Mouse (Mus musculus) layer of hippocampus, adult 18-20 months (tissue): ENCODE measurements around the gene Cma2. TPM values are rescaled to one million over a fixed set of nuclear protein-coding genes. Genes with fewer than 3 reads are reported as not detected.
A peak's percentile ranks its signal among the peaks of the same experiment; 100 is the strongest.
"Not testable (repeated sequence)": the region's sequence is repeated elsewhere in the genome, so short reads cannot be mapped to it uniquely, and the experiment has no call there.

Experiments used
- DNase-seq, 2 experiments: peaks; one replicate each; pipeline ENCODE4 v3.0.0; 2022; ENCODE audit warnings: low spot score in 2 of 2
- long read RNA-seq: library from polyadenylated mRNA; stranded (forward); transcript quantifications from one replicate; pipeline ENCODE4 v2.0.0, GENCODE M21; 2021
- total RNA-seq, 2 experiments: library from RNA; stranded (reverse); gene quantifications; 2 replicates each; pipeline ENCODE4 v1.2.3; 2021

The Cma2 gene
- not detected for total RNA-seq
- long read RNA-seq, result 0 reads

- DNase-seq, result no peak
These were observed at the start of gene Cma2 for GRCm38 (mm10) chr14:55950346-55951030. Cma2 (plus strand) TSS chr14:55950980.

DNA sequence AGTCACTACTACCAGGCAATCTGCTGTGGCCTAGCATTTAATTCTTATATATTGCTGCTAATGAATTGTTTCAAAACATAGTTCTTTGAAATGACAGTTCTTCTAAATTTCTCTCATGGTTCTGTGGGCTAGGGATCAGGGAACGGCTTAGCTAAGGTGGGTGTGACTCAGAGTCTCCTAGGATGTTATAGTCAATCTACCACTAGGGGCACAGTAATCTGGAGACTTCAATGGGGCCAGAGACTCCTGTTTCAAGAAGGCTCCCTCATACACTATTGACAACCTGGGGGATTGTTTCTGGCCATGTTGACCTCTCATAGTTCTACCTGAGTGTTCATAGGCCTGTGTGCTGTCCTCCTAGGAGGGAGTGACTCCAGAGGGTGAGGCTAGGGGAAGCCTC, 45.3 kb upstream of the Cma2 start:
- no peak for DNase-seq

- DNase-seq, result no peak
These were observed 37.4 kb upstream of the Cma2 start for GRCm38 (mm10) chr14:55913406-55913805.

- DNase-seq, result peak; percentile 59 to 92
These were observed 32.3 kb upstream of the Cma2 start for GRCm38 (mm10) chr14:55918240-55919082.

DNA sequence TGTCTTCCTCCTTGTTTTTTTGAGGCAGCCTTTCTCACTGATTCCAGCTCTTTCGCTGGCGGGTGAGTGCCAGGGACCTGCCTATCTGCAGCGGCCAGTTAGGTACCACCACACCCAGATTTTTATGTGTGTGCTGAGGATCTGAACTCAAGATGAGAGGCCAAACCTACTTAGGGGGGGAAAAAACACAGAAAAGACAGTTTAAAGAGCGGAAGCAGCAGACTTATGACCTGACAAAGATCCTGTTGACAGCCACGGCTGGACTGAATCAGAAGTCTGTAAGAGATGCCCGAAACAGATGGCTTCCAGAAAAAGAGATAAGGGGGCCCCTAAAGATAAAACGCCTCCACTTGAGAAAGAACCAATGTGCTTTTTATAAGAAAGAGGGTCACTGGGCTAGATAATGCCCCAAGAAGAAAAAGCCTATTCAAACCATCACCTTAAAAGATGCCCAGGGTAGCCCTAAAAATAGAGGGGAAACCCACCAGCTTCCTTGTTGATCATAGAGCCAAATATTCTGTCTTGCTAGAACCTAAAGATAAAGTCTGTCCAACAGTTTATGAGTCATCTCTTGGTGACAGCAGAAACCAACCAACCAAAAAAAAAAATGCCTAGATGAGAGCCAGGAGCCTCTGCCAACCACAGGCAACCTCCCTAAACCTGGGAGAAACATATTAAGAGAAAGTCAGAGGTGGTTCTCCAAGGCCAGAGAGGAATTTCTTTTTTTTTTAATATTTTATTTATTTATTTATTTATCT, 28.1 kb upstream of the Cma2 start:
- DNase-seq, result no peak

DNA sequence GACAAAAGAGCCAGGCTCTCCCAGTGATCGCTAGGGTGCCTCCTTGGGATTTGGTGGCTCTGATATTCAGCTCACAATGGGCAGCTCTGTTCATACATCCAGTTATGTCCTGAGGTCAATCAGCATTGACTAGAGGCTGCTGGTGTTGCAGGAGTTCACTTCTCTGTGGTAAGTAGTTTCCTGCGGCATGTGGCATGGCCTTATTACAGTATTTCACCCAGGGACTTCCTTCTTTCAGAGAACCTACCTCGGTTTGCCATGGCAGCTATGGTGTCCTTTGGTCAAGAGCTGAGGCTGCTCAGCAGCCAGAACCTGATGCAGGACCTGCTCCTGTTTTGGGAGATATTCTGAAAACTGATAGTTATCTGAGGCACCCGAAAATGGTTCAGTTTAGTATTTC, 23.9 kb upstream of the Cma2 start:
- no peak for DNase-seq

DNA sequence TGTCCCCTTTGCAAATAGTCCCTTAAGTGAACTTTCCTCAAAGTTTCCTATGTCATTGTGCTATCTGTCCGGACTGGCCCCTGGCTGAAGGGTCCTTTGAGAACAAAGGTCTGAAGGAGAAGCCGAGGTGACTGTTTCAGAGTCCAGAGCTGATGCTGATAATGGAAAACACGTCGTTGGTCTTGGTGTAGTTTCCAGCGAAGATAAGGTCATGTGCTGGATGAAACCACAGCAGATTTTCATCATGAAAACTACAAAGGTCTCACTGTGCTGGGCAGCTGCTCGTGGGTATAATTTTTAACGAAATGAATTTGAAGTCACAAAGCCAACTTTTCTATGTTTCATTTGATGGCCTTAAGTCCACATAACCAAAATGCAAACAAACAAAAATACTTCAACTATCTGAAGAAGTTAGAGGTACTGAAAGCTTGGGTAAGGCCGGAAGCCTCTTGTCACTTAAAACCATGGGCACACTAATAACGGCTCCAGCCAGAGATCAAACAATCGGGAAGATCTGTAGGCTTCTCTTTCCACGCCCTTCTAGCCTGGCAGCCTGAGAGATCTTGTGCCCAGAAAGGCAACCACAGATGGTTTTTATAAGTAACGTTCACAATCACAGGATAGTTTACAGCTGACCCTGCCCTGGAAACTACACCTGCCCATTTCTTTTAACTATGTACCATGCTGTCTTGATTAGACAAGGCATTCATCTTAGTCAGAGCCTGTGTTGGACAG, 21.4 kb upstream of the Cma2 start:
- DNase-seq, result no peak

GRCm38 (mm10) chr14:55933586-55933985, 17.2 kb upstream of the Cma2 start:
- no peak for DNase-seq

DNA sequence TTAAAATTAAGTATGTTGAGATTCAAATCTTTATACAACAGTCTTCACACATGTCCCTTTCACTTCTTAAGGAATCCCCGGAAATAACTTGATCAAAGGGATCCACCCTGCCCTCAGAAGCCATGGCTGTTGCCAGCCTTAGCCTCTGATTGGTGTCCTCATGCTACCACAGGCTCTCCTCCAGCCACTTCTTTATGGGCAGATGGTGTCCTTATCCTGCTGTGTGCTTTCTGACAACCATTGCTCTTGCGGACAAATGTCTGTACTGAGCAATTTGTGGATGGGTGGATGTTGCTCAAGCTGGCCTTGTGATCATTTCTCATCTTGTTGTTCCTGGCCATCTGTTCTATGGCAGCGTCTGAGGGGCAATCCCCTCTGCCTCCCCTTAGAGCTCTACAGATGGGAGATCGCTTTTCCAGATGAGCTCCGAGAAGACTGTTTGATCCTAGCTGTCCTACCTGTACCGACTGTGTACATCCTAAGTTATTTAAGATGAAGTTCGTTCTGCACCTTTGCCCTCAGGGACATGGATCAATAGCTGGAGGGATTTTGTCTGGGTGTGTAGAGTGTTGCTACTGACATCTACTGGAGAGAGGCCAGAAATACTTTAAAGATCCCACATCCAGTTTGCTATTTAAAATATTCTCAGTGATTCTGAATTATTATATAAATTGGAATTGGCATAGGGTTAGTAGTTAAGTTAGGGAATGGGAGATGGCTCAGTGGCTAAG, 10.5 kb upstream of the Cma2 start:
- no peak for DNase-seq

DNA sequence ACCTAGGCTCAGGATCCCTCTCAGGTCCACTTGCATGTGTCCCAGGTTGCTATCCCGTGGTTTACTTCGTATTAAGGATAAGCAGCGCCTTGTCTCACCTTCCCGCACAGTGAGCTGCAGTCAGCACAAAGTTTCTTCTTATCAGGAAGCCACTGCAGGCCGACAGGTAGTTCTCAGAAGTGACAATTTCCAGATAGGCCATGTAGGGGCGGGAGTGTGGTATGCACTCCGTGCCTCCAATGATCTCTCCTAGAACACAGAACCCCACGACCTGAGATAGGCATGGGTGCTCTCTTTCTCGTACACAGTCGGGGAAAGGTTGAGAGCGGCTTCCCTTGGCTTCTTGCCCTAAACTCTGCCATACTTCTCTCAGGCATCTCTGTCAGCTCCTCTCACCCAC, 7.2 kb upstream of the Cma2 start:
- no peak for DNase-seq

GRCm38 (mm10) chr14:55944575-55944974, 6.2 kb upstream of the Cma2 start, which contains the start of gene Cma1:
Cma1 (minus strand) TSS chr14:55944675.
- no peak for DNase-seq

DNA sequence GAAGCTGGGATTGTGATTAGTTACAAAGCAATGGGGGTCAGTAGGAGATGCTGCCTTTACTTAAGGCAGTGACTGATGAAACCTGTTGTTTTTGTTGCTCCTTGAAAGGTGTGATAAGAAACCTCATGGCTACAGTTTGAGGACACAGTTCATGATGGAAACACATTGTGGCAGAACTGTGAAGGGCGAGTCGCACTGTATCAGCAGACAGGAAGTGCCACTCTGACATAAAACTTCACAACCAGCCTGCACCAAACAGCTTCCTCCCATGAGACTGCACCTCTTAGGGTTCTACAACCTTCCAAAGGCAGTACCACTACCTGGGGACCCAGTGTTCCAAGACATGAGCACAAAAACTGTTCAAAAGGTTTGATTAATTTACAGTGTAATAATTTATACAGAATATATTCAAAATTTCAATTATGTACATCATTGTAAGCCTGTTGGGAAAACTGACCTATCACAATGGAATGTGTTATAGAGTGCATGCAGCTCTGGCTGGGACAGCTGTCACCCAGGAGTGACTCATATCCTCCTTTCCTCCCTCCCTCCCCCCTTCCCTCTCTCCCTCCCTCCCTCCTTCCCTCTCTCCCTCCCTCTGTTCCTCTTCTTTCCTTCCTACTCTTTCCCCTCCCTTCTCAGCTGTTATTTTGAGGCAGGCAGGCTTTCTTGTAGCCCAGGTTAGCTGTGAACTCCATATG, 4.4 kb upstream of the Cma2 start:
- DNase-seq, result no peak

DNA sequence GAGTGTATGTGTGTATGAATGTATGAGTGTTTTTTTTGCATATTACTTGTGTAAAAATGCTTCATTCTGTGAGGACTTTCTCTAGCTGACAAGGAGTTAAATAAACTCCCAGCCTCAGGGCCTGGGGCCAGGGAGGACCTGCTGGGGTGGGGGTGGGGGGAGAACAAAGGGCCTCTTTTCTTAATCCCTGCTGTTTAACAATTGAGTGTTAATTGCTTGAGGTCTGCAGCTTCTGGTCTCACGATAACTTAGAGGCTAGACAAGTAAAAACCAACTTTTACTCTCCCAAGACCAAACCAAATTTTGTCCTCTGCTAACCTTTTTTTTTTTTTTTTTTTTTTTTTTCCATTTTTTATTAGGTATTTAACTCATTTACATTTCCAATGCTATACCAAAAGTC, 12.5 kb downstream of the Cma2 start:
- no peak for DNase-seq

DNA sequence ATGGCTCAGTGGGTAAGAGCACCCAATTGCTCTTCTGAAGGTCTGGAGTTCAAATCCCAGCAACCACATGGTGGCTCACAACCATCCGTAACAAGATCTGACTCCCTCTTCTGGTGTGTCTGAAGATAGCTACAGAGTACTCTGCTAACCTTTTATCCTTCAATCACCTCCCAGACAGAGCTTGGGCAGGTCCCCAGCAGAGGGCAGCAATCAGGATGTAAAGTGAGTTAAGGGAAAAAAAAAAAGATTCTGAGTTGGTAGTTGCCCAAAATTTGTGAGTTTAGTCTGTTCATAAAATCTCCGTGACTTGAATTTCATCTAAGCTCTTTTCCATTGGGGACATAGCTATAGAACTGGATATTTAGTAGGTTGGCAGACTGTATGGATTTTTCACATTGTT, 13.1 kb downstream of the Cma2 start:
- DNase-seq, result not testable (repeated sequence)

- DNase-seq, result not testable (repeated sequence)
These were observed 36.7 kb downstream of the Cma2 start for GRCm38 (mm10) chr14:55987464-55987863.

GRCm38 (mm10) chr14:56013147-56013546, 62.4 kb downstream of the Cma2 start:
- no peak for DNase-seq

DNA sequence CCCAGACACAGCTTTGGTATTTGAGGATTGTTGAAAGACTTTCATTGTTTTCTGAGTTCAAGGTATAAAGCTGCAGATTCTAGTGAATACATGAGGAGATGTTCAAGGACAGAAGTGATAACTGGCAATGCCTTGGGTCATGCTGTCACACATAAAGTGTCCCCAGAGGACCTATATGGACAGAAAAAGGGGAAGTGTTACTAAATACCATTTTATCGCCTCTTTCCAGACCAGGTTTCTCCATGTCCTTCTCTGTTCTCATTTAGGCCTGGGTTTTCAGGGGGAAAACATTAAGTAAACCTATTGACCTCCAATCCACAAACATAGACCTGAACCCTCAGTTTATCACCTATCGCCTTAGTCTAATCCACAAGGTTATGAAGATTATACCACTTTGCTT, 63.1 kb downstream of the Cma2 start:
- DNase-seq, result no peak

GRCm38 (mm10) chr14:56017671-56018070, 66.9 kb downstream of the Cma2 start, which contains the start of gene Mcpt1:
Mcpt1 (plus strand) TSS chr14:56017971.
- not testable (repeated sequence) for DNase-seq

- no peak for DNase-seq
These were observed 68.7 kb downstream of the Cma2 start for GRCm38 (mm10) chr14:56019446-56019845.

DNA sequence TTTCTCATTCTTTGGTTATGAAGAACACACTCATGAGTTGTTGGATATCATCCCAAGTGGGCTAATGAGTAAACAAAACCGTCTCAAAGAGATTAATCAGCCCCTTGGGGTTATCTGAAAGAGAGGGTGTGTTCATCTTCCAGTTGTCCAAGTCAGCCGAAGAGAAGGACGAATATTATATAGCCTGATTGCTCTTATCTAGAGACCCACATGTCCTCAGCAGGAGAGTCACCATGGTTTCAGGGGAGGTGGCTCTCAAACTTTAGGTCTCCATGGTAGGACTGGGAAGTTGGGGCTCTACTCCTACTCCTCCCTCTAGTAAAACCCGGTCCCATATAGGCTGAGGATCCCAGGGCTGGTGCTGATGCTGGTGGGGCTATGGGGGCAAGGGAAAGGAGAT, 70.5 kb downstream of the Cma2 start:
- DNase-seq, result not testable (repeated sequence)
